Mouse (Mus musculus): ENCODE results near the gene Crat. TPM values are rescaled to one million over a fixed set of nuclear protein-coding genes. Genes with fewer than 3 reads are reported as not detected.

The Crat gene
- polyA plus RNA-seq, 1 experiment from 2014 or later = 21.9 TPM

DNA sequence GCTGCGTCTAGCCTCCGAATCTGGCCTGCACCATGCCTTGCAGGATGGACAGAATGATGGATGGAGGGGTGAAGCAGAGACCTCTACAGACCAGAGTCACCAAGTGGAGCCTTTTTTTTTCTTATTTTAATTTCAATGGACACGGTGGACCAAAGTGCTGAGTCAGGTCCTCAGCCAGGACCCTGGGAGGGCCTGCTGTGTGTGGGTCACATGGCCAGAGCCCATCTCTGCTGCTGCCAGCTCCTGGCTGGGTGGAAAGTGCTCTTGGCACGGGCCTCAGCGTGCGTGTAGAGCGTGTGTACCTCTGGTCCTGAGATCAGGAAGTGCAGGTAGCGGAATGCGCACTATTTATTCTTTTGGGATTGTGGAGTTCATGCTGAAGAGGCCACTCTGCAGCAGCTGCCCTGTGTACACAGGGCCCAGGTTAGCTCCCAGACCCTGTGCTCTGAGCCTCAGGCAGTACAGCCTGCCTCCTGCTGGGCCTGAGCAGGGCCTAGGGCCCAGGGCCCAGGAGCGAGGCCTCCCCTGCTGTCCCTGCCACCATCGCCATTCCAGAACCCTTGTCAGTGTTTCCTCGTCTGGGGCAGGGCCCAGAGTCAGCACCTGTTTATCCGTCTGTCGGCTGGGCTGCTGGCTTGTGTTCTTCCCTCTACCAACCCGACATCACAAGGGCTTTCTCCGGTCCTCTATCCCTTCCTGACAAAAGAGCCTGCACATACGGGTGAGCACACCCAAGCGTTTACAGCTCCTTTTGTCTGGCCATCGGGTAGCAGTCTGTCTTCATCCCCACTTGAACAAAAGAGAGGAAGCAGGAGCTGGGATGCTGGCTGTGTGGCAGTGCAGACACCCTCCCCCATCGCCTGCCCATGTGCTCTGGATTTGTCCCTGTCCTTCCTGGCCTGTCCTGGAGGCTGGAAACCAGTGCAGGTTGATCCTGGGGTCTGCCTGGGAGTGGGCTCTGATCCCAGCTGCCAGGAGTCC is 16.1 kb downstream of the Crat start:
- Histone ChIP-seq H3K27ac (peak overlapping the region; percentile 84), H3K9me3 (no peaks in the 10 kb centered on the region), H3K27me3 (peaks cover 2% of the 10 kb centered on the region; the same call in 1 of the 2 replicates), H3K9ac (replicated peaks) (peak overlapping the region; percentile 63), H3K4me3 (replicated peaks) (no peak overlapping the region), H3K36me3 (peaks cover 73% of the 10 kb centered on the region), H3K4me1 (replicated peaks) (peaks cover 41% of the 10 kb centered on the region), H3K4me2 (replicated peaks) (peak overlapping the region; percentile 17; the same call in 1 of the 2 replicates)
- WGBS = 18% methylated on average over 20 of the region's 20 CpGs
- ATAC-seq = peak; percentile 68

- no peaks in the 10 kb centered on the region for H3K9me3 ChIP-seq
- H3K36me3 ChIP-seq = peaks cover 64% of the 10 kb centered on the region
- H3K4me3 ChIP-seq (replicated peaks) = no peak overlapping the region
- no peak overlapping the region for H3K4me2 ChIP-seq (replicated peaks)
- WGBS = 36% methylated on average over 10 of the region's 10 CpGs
- H3K9ac ChIP-seq (replicated peaks) = no peak overlapping the region; the same call in 1 of the 2 replicates
- no peak for ATAC-seq
- 0 out of 2 replicates have a peak overlapping the region, but pooled peaks have one; percentile 45 for H3K27ac ChIP-seq
- peaks cover 2% of the 10 kb centered on the region; the same call in 1 of the 2 replicates for H3K27me3 ChIP-seq
- peaks cover 54% of the 10 kb centered on the region for H3K4me1 ChIP-seq (replicated peaks)
Measured at GRCm38 (mm10) chr2:30397986-30398512, 17.6 kb downstream of the Crat start.

GRCm38 (mm10) chr2:30396246-30396645 is 19.4 kb downstream of the Crat start:
- H3K9ac ChIP-seq (replicated peaks) = no peak overlapping the region
- no peak overlapping the region for H3K4me2 ChIP-seq (replicated peaks)
- ATAC-seq = no peak
- no peak overlapping the region for H3K4me3 ChIP-seq (replicated peaks)
- peaks cover 63% of the 10 kb centered on the region for H3K4me1 ChIP-seq (replicated peaks)
- no peak overlapping the region for H3K27ac ChIP-seq
- no peaks in the 10 kb centered on the region for H3K9me3 ChIP-seq
- H3K27me3 ChIP-seq = peaks cover 2% of the 10 kb centered on the region; the same call in 1 of the 2 replicates
- 92% methylated on average over 7 of the region's 7 CpGs for WGBS
- peaks cover 46% of the 10 kb centered on the region for H3K36me3 ChIP-seq

- peaks cover 2% of the 10 kb centered on the region; the same call in 1 of the 2 replicates for H3K27me3 ChIP-seq
Measured at GRCm38 (mm10) chr2:30395757-30396156, 19.9 kb downstream of the Crat start.

DNA sequence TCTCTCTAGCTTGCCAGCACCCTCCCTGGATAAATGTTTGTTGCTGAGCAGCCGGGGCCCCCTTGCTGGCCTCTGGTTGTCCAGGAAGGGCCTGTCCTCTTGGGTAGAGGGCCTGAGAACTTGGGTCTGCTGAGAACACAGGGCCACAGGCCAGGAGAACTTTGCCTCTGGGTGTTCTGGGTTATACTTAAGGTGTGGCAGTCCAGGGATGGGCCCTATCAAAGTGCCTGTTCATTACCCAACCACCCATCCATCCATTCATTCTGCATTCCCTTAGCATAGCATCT is 22.3 kb downstream of the Crat start:
- H3K4me3 ChIP-seq (replicated peaks) = peak overlapping the region; percentile 81
- H3K4me1 ChIP-seq (replicated peaks) = peaks cover 35% of the 10 kb centered on the region
- peak overlapping the region; percentile 85 for H3K9ac ChIP-seq (replicated peaks)
- H3K27me3 ChIP-seq = peaks cover 2% of the 10 kb centered on the region; the same call in 1 of the 2 replicates
- WGBS = 83% methylated on average over 1 of the region's 1 CpGs
- H3K9me3 ChIP-seq = no peaks in the 10 kb centered on the region
- ATAC-seq = no peak
- peak overlapping the region; percentile 92 for H3K27ac ChIP-seq
- H3K4me2 ChIP-seq (replicated peaks) = peak overlapping the region; percentile 99
- peaks cover 33% of the 10 kb centered on the region for H3K36me3 ChIP-seq

More at GRCm38 (mm10) chr2:30395757-30396156, 19.9 kb downstream of the Crat start:
- Histone ChIP-seq H3K4me3 (replicated peaks) (no peak overlapping the region), H3K4me1 (replicated peaks) (peaks cover 59% of the 10 kb centered on the region), H3K27ac (no peak overlapping the region), H3K36me3 (peaks cover 41% of the 10 kb centered on the region), H3K9ac (replicated peaks) (no peak overlapping the region), H3K4me2 (replicated peaks) (no peak overlapping the region), H3K9me3 (no peaks in the 10 kb centered on the region)
- 87% methylated on average over 7 of the region's 7 CpGs for WGBS
- no peak for ATAC-seq

DNA sequence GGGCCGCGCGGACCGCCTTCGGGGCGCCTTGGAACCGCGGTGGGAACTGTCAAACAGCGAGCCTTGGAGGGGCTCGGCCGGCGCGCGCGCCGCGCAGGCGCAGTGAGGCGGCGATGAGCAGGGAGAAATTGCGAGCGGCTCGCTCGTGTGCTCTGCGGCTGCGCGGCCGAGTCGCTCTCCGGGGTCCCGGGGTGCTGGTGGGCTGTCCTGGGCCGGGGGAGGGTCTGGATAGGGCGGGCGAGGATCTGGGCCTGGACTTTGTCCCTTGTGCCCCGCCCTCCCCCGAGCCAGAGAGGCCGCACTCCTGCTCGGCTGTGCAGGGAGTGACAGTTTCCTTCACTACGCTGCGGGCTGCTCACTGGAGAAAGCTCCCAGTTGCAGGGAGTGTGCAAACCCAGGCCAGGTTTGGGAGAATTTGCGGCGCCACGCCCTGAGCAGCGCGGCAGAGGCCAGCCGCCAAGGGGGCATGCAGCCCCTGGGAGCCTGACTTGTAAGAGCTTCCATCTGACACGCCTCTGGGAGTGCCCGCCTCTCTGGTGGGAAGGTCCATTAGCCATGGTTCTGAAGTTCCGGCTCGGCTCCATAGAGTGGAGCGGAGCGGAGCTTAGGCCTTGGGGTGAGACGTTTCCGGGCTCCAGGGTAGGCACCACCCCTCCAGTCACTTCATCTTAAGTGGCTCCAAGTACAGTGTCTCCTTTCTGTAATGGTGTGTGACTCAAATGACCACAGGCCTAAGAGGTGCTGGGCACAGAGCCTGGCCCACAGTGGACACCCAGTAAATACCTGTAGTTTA is 22.8 kb downstream of the Crat start:
- ATAC-seq = peak; percentile 80
- H3K4me1 ChIP-seq (replicated peaks) = peaks cover 29% of the 10 kb centered on the region
- under 1% methylated on average over 53 of the region's 54 CpGs for WGBS
- peaks cover 27% of the 10 kb centered on the region for H3K36me3 ChIP-seq
- peak overlapping the region; percentile 81 for H3K4me3 ChIP-seq (replicated peaks)
- H3K9me3 ChIP-seq = no peaks in the 10 kb centered on the region
- H3K27ac ChIP-seq = peak overlapping the region; percentile 92
- peak overlapping the region; percentile 99 for H3K4me2 ChIP-seq (replicated peaks)
- H3K27me3 ChIP-seq = peaks cover 2% of the 10 kb centered on the region; the same call in 1 of the 2 replicates
- peak overlapping the region; percentile 85 for H3K9ac ChIP-seq (replicated peaks)

DNA sequence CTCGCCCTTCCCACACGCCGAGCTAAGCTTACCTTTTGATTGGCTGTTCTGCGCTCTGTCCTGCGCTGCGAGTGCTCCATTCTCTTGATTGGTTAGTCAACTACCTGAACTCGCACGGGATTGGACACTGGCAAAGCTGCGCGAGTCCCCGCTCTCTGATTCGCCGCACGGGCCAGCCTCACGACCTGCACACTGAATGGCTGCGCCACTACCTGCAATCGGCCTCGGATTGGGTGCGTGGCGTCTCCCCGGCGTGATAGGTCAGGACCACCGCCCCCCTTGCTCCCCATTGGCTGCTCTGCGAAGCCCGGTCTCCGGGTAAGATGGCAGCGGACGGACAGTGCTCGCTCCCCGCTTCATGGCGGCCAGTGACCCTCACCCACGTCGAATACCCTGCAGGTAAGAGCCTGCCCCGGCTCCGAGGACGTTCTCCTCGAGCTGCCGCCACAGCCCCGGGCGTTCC is 23.5 kb downstream of the Crat start, which contains the start of gene Dolpp1:
TSS of gene Dolpp1 (plus strand) at position 141 of the 463 bp plus-strand sequence.
- H3K9ac ChIP-seq (replicated peaks) = peak within 1 kb of the TSS; percentile 85
- H3K4me1 ChIP-seq (replicated peaks) = peaks cover 26% of the 10 kb centered on the region
- peak within 1 kb of the TSS; percentile 92 for H3K27ac ChIP-seq
- under 1% methylated on average over 40 of the region's 40 CpGs for WGBS
- peaks cover 21% of the 10 kb centered on the region for H3K36me3 ChIP-seq
- H3K27me3 ChIP-seq = no peaks in the 10 kb centered on the region
- peak within 1 kb of the TSS; percentile 81 for H3K4me3 ChIP-seq (replicated peaks)
- no peaks in the 10 kb centered on the region for H3K9me3 ChIP-seq
- peak within 1 kb of the TSS; percentile 99 for H3K4me2 ChIP-seq (replicated peaks)
- ATAC-seq = peak; percentile 99

DNA sequence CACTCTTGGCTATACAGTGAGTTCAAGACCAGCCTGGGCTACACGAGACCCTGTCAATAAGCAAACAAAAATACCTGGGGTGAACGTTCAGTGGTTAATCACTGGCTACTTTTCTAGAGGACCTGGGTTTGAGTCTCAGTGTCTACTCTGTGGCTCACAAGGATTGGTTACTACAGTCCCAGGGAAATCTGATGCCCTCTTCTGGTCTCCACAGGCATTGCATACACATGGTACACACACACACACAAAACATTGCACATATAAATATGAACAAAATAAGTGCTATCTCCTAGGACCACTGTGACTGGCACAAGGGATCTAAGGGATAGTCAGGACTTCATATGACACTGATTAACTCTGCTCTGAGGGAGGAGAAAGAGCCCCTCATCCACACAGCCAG is 26.6 kb downstream of the Crat start:
- Histone ChIP-seq H3K27ac (no peak overlapping the region), H3K27me3 (no peaks in the 10 kb centered on the region), H3K36me3 (peaks cover 24% of the 10 kb centered on the region), H3K4me2 (replicated peaks) (no peak overlapping the region), H3K9me3 (no peaks in the 10 kb centered on the region), H3K4me1 (replicated peaks) (peaks cover 20% of the 10 kb centered on the region), H3K9ac (replicated peaks) (no peak overlapping the region), H3K4me3 (replicated peaks) (no peak overlapping the region)
- WGBS = 92% methylated on average over 2 of the region's 2 CpGs
- no peak for ATAC-seq

DNA sequence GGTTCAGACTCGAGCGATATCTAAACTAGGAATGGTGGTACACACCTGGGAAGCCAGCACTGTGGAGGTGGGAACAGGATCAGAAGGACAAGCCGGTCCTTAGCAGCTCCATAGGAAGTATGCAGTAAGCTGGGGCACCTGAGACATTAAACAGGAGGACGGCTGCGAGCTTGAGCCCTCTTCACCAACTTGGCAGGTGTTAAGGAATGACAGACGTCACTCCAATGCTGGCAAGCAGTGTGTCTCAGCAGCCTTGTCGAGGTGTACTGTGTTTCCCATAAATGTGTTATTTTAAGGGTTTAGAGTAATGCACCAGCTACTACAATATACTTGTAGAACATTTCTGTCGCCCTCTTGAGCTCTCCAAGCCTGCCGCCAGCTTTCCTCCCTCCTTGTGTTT is 28.7 kb downstream of the Crat start:
- no peak overlapping the region for H3K4me2 ChIP-seq (replicated peaks)
- H3K4me1 ChIP-seq (replicated peaks) = 0 out of 2 replicates have a peak, but pooled peaks cover 7% of the 10 kb centered on the region
- H3K9ac ChIP-seq (replicated peaks) = no peak overlapping the region
- no peak for ATAC-seq
- H3K27me3 ChIP-seq = no peaks in the 10 kb centered on the region
- no peak overlapping the region for H3K27ac ChIP-seq
- WGBS = 90% methylated on average over 9 of the region's 9 CpGs
- no peak overlapping the region for H3K4me3 ChIP-seq (replicated peaks)
- no peaks in the 10 kb centered on the region for H3K9me3 ChIP-seq
- peaks cover 41% of the 10 kb centered on the region for H3K36me3 ChIP-seq

DNA sequence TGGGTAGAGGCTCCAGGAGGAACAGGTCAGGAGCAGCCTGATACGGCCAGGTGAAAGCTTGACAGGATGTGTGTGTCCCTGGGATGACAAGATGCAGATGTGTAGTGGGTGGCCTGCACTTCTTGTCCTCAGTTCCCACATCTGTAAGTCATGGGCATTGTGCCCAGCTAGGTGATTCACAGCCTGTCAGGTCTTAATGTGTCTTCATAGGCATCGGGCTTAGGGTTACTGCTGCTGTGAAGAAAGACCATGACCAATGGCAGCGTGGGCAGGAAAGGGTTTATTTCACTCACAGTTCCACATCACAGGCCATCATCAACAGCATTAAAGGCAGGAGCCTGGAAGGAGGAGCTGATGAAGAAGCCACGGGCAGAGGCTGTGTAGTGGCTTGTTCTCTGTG is 30.0 kb downstream of the Crat start:
- whole genome bisulfite sequencing = 90% methylated on average over 4 of the region's 4 CpGs
- H3K4me2 ChIP-seq (replicated peaks) = no peak overlapping the region
- no peak overlapping the region for H3K4me3 ChIP-seq (replicated peaks)
- ATAC-seq = no peak
- peaks cover 54% of the 10 kb centered on the region for H3K36me3 ChIP-seq
- no peak overlapping the region for H3K27ac ChIP-seq
- H3K4me1 ChIP-seq (replicated peaks) = no peaks in the 10 kb centered on the region
- H3K27me3 ChIP-seq = no peaks in the 10 kb centered on the region
- H3K9ac ChIP-seq (replicated peaks) = no peak overlapping the region
- no peaks in the 10 kb centered on the region for H3K9me3 ChIP-seq

DNA sequence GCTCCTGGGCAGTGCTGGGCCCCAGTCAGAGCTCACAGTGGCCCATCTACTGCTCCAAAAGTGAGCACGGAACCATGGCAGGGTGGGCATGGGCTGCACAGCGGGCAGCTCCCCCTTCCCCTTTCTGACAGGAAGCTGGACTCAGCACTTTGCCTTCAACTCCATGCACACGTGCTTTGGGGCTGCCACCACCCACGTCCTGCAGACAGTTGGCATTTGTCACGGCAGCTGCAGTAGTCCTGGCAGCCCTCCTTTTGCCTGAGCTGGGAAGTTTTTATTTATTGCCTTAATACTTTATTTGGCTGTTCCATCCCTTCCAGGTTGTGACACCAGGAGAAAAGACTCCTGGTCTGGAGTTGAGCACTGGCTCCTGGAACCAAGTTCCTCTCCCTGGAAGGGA is 30.8 kb downstream of the Crat start:
- ATAC-seq = no peak
- Histone ChIP-seq H3K9me3 (no peaks in the 10 kb centered on the region), H3K27me3 (no peaks in the 10 kb centered on the region), H3K36me3 (peaks cover 61% of the 10 kb centered on the region), H3K9ac (replicated peaks) (no peak overlapping the region), H3K4me1 (replicated peaks) (no peaks in the 10 kb centered on the region), H3K27ac (no peak overlapping the region), H3K4me2 (replicated peaks) (no peak overlapping the region), H3K4me3 (replicated peaks) (no peak overlapping the region)
- 96% methylated on average over 5 of the region's 5 CpGs for WGBS
